Mouse (Mus musculus) neural tube, embryonic 14.5 days (tissue): Measurements from ENCODE around the gene H2-M1. TPM values are rescaled to one million over a fixed set of nuclear protein-coding genes. Genes with fewer than 3 reads are reported as not detected.

Experiments
- ATAC-seq: fragments of 200-750 bp; cut with Nextera tagmentation; 2 replicates; pipeline ENCODE4 v1.8.0; 2017; ENCODE audit warnings: low read depth, mild to moderate bottlenecking, moderate TSS enrichment, moderate library complexity
- H3K27ac ChIP-seq: fragments of 300-500 bp; sonication (generic); 2 replicates; pipeline ENCODE4 v1.5.1; 2014; ENCODE audit warnings: low read depth, mild to moderate bottlenecking, control low read depth, low read length, moderate library complexity, mixed read lengths
- H3K27me3 ChIP-seq: fragments of 300-500 bp; sonication (generic); 2 replicates; pipeline ENCODE4 v1.6.1; 2014; ENCODE audit warnings: low read length; ENCODE audit not compliant: control insufficient read depth, insufficient read depth
- H3K36me3 ChIP-seq: fragments of 300-500 bp; sonication (generic); 2 replicates; pipeline ENCODE4 v1.6.1; 2014; ENCODE audit warnings: low read length, mixed read lengths; ENCODE audit not compliant: control insufficient read depth, insufficient read depth
- H3K4me1 ChIP-seq: fragments of 300-500 bp; sonication (generic); 2 replicates; pipeline ENCODE4 v1.6.1; 2014; ENCODE audit warnings: low read length; ENCODE audit not compliant: control insufficient read depth, insufficient read depth
- H3K4me2 ChIP-seq: fragments of 300-500 bp; sonication (generic); 2 replicates; pipeline ENCODE4 v1.6.1; 2014; ENCODE audit warnings: mild to moderate bottlenecking, low read depth, low read length, control low read depth
- H3K4me3 ChIP-seq: fragments of 300-500 bp; sonication (generic); 2 replicates; pipeline ENCODE4 v1.5.1; 2014; ENCODE audit warnings: low read depth, low read length, control low read depth, mixed read lengths
- H3K9ac ChIP-seq: fragments of 300-500 bp; sonication (generic); replicated peaks from 2 replicates; pipeline ENCODE4 v1.6.1; 2014; ENCODE audit warnings: low read depth, mild to moderate bottlenecking, control low read depth, low read length, mixed read lengths
- H3K9me3 ChIP-seq: fragments of 300-500 bp; sonication (generic); 2 replicates; pipeline ENCODE4 v1.6.1; 2016; ENCODE audit warnings: low read length; ENCODE audit not compliant: control insufficient read depth
- WGBS: fragments of 180-500 bp; shearing (Covaris S2); extraction: QIAGEN DNeasy Blood & Tissue Kit; methylation state at CpG from one replicate; pipeline ENCODE4 v1.1.7; 2014; 5-methylcytosine and 5-hydroxymethylcytosine counted together
- polyA plus RNA-seq: library from polyadenylated mRNA; unstranded; fragments of >200 nt; fragmentation: Nextera tagmentation; extraction: Ambion mirVana; gene quantifications from 2 replicates; pipeline ENCODE4 v1.2.1, GENCODE M21; 2014

Gene H2-M1
- polyA plus RNA-seq = not detected in 2 replicates

DNA sequence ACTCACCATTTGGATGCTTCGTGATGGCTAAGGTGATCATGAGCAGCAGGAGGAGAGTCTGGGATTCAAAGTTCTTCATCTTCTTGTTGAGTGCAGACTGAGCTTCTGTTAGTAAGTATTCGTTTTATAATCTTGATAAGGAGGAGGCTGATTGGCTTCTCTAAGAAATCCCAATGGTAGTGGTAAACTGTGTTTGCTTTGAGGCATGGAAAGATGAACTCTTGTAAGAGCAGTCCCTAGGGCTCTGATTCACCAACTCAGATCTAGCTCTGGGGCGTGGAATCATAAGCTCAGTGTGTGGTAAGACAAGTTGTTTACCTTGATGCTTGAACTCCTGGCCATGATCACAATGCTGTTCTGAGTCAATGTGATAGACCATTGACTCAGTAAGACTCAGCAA, at the start of gene H2-M1:
H2-M1 (minus strand) TSS at position 101 of the 400 bp plus-strand sequence.
- Histone ChIP-seq H3K36me3 (no peaks in the 10 kb centered on the region), H3K4me2 (no peak within 1 kb of the TSS), H3K27me3 (no peaks in the 10 kb centered on the region), H3K9me3 (no peaks in the 10 kb centered on the region), H3K4me1 (no peaks in the 10 kb centered on the region), H3K9ac (no peak within 1 kb of the TSS), H3K27ac (no peak within 1 kb of the TSS), H3K4me3 (no peak within 1 kb of the TSS)
- WGBS = 78% methylated on average over 3 of the region's 3 CpGs
- ATAC-seq = no peak

DNA sequence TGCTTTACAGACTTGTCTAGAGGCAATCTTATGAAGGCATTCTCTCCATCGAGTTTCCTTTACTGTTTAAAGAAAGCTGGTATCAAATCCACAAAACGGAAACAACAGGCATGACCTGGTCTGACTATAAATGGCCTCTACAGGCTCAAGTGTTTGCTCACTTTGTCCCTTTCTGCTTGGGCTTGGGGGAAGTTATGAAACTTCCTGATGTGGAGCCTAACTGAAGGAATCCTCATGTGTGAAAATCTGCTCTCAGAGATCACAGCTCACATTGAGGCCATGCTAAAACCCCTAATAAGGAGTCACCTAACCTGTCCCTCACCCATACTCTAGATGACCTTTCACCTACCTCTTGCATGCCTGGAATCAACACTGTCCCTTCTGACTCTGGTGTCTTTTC, 25.7 kb upstream of the H2-M1 start:
- H3K4me2 ChIP-seq = no peak overlapping the region
- no peak overlapping the region for H3K27ac ChIP-seq
- WGBS = 82% methylated on average over 2 of the region's 2 CpGs
- H3K9ac ChIP-seq = no peak overlapping the region
- no peaks in the 10 kb centered on the region for H3K4me1 ChIP-seq
- H3K4me3 ChIP-seq = no peak overlapping the region
- H3K9me3 ChIP-seq = no peaks in the 10 kb centered on the region
- no peaks in the 10 kb centered on the region for H3K27me3 ChIP-seq
- no peak for ATAC-seq
- no peaks in the 10 kb centered on the region for H3K36me3 ChIP-seq

DNA sequence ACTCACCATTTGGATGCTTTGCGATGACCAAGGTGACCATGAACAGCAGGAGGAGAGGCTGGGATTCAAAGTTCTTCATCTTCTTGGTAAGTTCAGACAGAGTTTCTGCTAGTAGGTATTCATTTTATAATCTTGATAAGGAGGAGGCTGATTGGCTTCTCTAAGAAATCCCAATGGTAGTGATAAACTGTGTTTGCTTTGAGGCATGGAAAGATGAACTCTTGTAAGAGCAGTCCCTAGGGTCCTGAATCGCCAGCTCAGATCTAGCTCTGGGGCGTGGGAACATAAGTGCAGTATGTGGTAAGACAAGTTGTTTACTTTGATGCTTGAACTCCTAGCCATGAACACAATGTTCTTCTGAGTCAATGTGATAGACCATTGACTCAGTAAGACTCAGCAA, 29.5 kb downstream of the H2-M1 start, which contains the start of gene H2-M9:
H2-M9 (minus strand) TSS at position 101 of the 400 bp plus-strand sequence.
- no peak for ATAC-seq

More for the DNA sequence above, 29.5 kb downstream of the H2-M1 start, which contains the start of gene H2-M9:
- H3K27me3 ChIP-seq = no peaks in the 10 kb centered on the region
- H3K9ac ChIP-seq = no peak within 1 kb of the TSS
- no peaks in the 10 kb centered on the region for H3K4me1 ChIP-seq
- no peak within 1 kb of the TSS for H3K4me3 ChIP-seq
- H3K27ac ChIP-seq = no peak within 1 kb of the TSS
- H3K9me3 ChIP-seq = no peaks in the 10 kb centered on the region
- H3K4me2 ChIP-seq = no peak within 1 kb of the TSS
- no peaks in the 10 kb centered on the region for H3K36me3 ChIP-seq
- WGBS = 99% methylated on average over 3 of the region's 3 CpGs

Other genes starting within 250 kb of the H2-M1 start
- not detected in 2 replicates for gene H2-M10.4, start 209.9 kb downstream of the H2-M1 start, polyA plus RNA-seq
- not detected in 2 replicates for gene H2-M11, start 125.1 kb downstream of the H2-M1 start, polyA plus RNA-seq
- gene H2-M9, start 29.6 kb downstream of the H2-M1 start, polyA plus RNA-seq = not detected in 2 replicates
- gene H2-M10.5, start 100.7 kb upstream of the H2-M1 start, polyA plus RNA-seq = not detected in 2 replicates
- not detected in 2 replicates for gene H2-M10.6, start 140.0 kb upstream of the H2-M1 start, polyA plus RNA-seq
- gene Trim26, start 164.9 kb upstream of the H2-M1 start, polyA plus RNA-seq = 42.2 and 47.2 TPM in 2 replicates
- 0.25 and 0.90 TPM in 2 replicates for gene Trim15, start 195.0 kb upstream of the H2-M1 start, polyA plus RNA-seq
- 1.1 and 1.3 TPM in 2 replicates for gene Trim10, start 197.4 kb upstream of the H2-M1 start, polyA plus RNA-seq
- gene Trim40, start 217.9 kb upstream of the H2-M1 start, polyA plus RNA-seq = not detected in 2 replicates
- gene Trim31, start 225.9 kb upstream of the H2-M1 start, polyA plus RNA-seq = not detected in 2 replicates